Mouse (Mus musculus): Measurements from ENCODE around the gene Dnah6. TPM values are rescaled to one million over a fixed set of nuclear protein-coding genes. Genes with fewer than 3 reads are reported as not detected.

Dnah6 gene
- polyA plus RNA-seq, 1 experiment from 2014 or later = not detected

GRCm38 (mm10) chr6:73227376-73228158 is 6.1 kb upstream of the Dnah6 start:
- no peak for ATAC-seq (ENCODE audit: insufficient number of reproducible peaks, insufficient read depth, low FRiP score, low TSS enrichment, low read depth)
- Histone ChIP-seq H3K36me3 (no peaks in the 10 kb centered on the region), H3K27ac (no peak overlapping the region), H3K4me2 (no peak overlapping the region), H3K4me3 (replicated peaks) (no peak overlapping the region), H3K9ac (replicated peaks) (no peak overlapping the region), H3K9me3 (no peaks in the 10 kb centered on the region), H3K27me3 (no peaks in the 10 kb centered on the region), H3K4me1 (replicated peaks) (peaks cover 14% of the 10 kb centered on the region)
- WGBS = 42% methylated on average over 10 of the region's 10 CpGs

GRCm38 (mm10) chr6:73222841-73223526 is 1.5 kb upstream of the Dnah6 start:
- Histone ChIP-seq H3K27ac (0 out of 2 replicates have a peak overlapping the region, but pooled peaks have one; percentile 51), H3K36me3 (no peaks in the 10 kb centered on the region), H3K27me3 (no peaks in the 10 kb centered on the region), H3K9ac (replicated peaks) (no peak overlapping the region), H3K9me3 (no peaks in the 10 kb centered on the region), H3K4me2 (peak overlapping the region; percentile 41), H3K4me3 (replicated peaks) (no peak overlapping the region), H3K4me1 (replicated peaks) (peaks cover 12% of the 10 kb centered on the region)
- ATAC-seq (ENCODE audit: insufficient number of reproducible peaks, insufficient read depth, low FRiP score, low TSS enrichment, low read depth) = peak; percentile 74
- WGBS = 4% methylated on average over 9 of the region's 10 CpGs

- Histone ChIP-seq H3K4me1 (replicated peaks) (peaks cover 12% of the 10 kb centered on the region), H3K36me3 (no peaks in the 10 kb centered on the region), H3K27me3 (no peaks in the 10 kb centered on the region), H3K4me2 (peak overlapping the region; percentile 59), H3K27ac (peak overlapping the region; percentile 50; the same call in 1 of the 2 replicates), H3K4me3 (replicated peaks) (peak overlapping the region; percentile 36), H3K9ac (replicated peaks) (no peak overlapping the region), H3K9me3 (no peaks in the 10 kb centered on the region)
- WGBS = 29% methylated on average over 22 of the region's 23 CpGs
- peak; percentile 23; the same call in 1 of the 2 replicates for ATAC-seq (ENCODE audit: insufficient number of reproducible peaks, insufficient read depth, low FRiP score, low TSS enrichment, low read depth)
These were observed 696 bp upstream of the Dnah6 start for GRCm38 (mm10) chr6:73221958-73222735.

- no peak overlapping the region for H3K27ac ChIP-seq
- H3K4me1 ChIP-seq (replicated peaks) = no peaks in the 10 kb centered on the region
- no peak overlapping the region for H3K4me3 ChIP-seq (replicated peaks)
- no peak overlapping the region for H3K4me2 ChIP-seq
- H3K9ac ChIP-seq (replicated peaks) = no peak overlapping the region
- H3K36me3 ChIP-seq = no peaks in the 10 kb centered on the region
- no peak for ATAC-seq (ENCODE audit: insufficient number of reproducible peaks, insufficient read depth, low FRiP score, low TSS enrichment, low read depth)
- no peaks in the 10 kb centered on the region for H3K9me3 ChIP-seq
- no peaks in the 10 kb centered on the region for H3K27me3 ChIP-seq
These were observed 9.8 kb downstream of the Dnah6 start for GRCm38 (mm10) chr6:73211602-73212001.

GRCm38 (mm10) chr6:73211036-73211435 is 10.4 kb downstream of the Dnah6 start:
- no peak for ATAC-seq (ENCODE audit: insufficient number of reproducible peaks, insufficient read depth, low FRiP score, low TSS enrichment, low read depth)
- WGBS = 92% methylated on average over 3 of the region's 3 CpGs
- Histone ChIP-seq H3K9ac (replicated peaks) (no peak overlapping the region), H3K27me3 (no peaks in the 10 kb centered on the region), H3K4me1 (replicated peaks) (no peaks in the 10 kb centered on the region), H3K36me3 (no peaks in the 10 kb centered on the region), H3K4me3 (replicated peaks) (no peak overlapping the region), H3K4me2 (no peak overlapping the region), H3K27ac (no peak overlapping the region), H3K9me3 (no peaks in the 10 kb centered on the region)

- no peak for ATAC-seq (ENCODE audit: insufficient number of reproducible peaks, insufficient read depth, low FRiP score, low TSS enrichment, low read depth)
- Histone ChIP-seq H3K4me1 (replicated peaks) (no peaks in the 10 kb centered on the region), H3K9me3 (no peaks in the 10 kb centered on the region), H3K9ac (replicated peaks) (no peak overlapping the region), H3K27me3 (no peaks in the 10 kb centered on the region), H3K4me2 (no peak overlapping the region), H3K27ac (no peak overlapping the region), H3K36me3 (no peaks in the 10 kb centered on the region), H3K4me3 (replicated peaks) (no peak overlapping the region)
- WGBS = 87% methylated on average over 4 of the region's 4 CpGs
These were observed 10.9 kb downstream of the Dnah6 start for GRCm38 (mm10) chr6:73210445-73210972.

- WGBS = 92% methylated on average over 6 of the region's 6 CpGs
- no peaks in the 10 kb centered on the region for H3K4me1 ChIP-seq (replicated peaks)
These were observed 11.9 kb downstream of the Dnah6 start for GRCm38 (mm10) chr6:73209598-73209997.

GRCm38 (mm10) chr6:73204937-73205336 is 16.5 kb downstream of the Dnah6 start:
- Histone ChIP-seq H3K4me2 (no peak overlapping the region), H3K4me1 (replicated peaks) (no peaks in the 10 kb centered on the region), H3K9me3 (no peaks in the 10 kb centered on the region), H3K27ac (no peak overlapping the region), H3K27me3 (no peaks in the 10 kb centered on the region), H3K36me3 (no peaks in the 10 kb centered on the region), H3K4me3 (replicated peaks) (no peak overlapping the region), H3K9ac (replicated peaks) (no peak overlapping the region)
- WGBS = 81% methylated on average over 4 of the region's 4 CpGs
- ATAC-seq (ENCODE audit: insufficient number of reproducible peaks, insufficient read depth, low FRiP score, low TSS enrichment, low read depth) = no peak

More at GRCm38 (mm10) chr6:73209598-73209997, 11.9 kb downstream of the Dnah6 start:
- H3K36me3 ChIP-seq = no peaks in the 10 kb centered on the region
- no peaks in the 10 kb centered on the region for H3K27me3 ChIP-seq
- ATAC-seq (ENCODE audit: insufficient number of reproducible peaks, insufficient read depth, low FRiP score, low TSS enrichment, low read depth) = no peak
- no peak overlapping the region for H3K27ac ChIP-seq
- H3K4me3 ChIP-seq (replicated peaks) = no peak overlapping the region
- no peaks in the 10 kb centered on the region for H3K9me3 ChIP-seq
- H3K4me2 ChIP-seq = no peak overlapping the region
- H3K9ac ChIP-seq (replicated peaks) = no peak overlapping the region

GRCm38 (mm10) chr6:73203724-73204123 is 17.7 kb downstream of the Dnah6 start:
- Histone ChIP-seq H3K27me3 (no peaks in the 10 kb centered on the region), H3K36me3 (no peaks in the 10 kb centered on the region), H3K9me3 (no peaks in the 10 kb centered on the region), H3K9ac (replicated peaks) (no peak overlapping the region), H3K4me3 (replicated peaks) (no peak overlapping the region), H3K4me1 (replicated peaks) (no peaks in the 10 kb centered on the region), H3K4me2 (no peak overlapping the region), H3K27ac (no peak overlapping the region)
- ATAC-seq (ENCODE audit: insufficient number of reproducible peaks, insufficient read depth, low FRiP score, low TSS enrichment, low read depth) = no peak
- WGBS = 78% methylated on average over 2 of the region's 2 CpGs

GRCm38 (mm10) chr6:73195291-73195690 is 26.2 kb downstream of the Dnah6 start:
- no peaks in the 10 kb centered on the region for H3K4me1 ChIP-seq (replicated peaks)
- H3K4me3 ChIP-seq (replicated peaks) = no peak overlapping the region
- WGBS = 89% methylated on average over 13 of the region's 13 CpGs
- no peaks in the 10 kb centered on the region for H3K9me3 ChIP-seq
- no peaks in the 10 kb centered on the region for H3K36me3 ChIP-seq
- H3K27me3 ChIP-seq = no peaks in the 10 kb centered on the region
- no peak overlapping the region for H3K4me2 ChIP-seq
- H3K27ac ChIP-seq = no peak overlapping the region
- ATAC-seq (ENCODE audit: insufficient number of reproducible peaks, insufficient read depth, low FRiP score, low TSS enrichment, low read depth) = no peak
- no peak overlapping the region for H3K9ac ChIP-seq (replicated peaks)

- ATAC-seq (ENCODE audit: insufficient number of reproducible peaks, insufficient read depth, low FRiP score, low TSS enrichment, low read depth) = no peak
These were observed 30.7 kb downstream of the Dnah6 start for GRCm38 (mm10) chr6:73190756-73191155.

More at GRCm38 (mm10) chr6:73190756-73191155, 30.7 kb downstream of the Dnah6 start:
- no peaks in the 10 kb centered on the region for H3K27me3 ChIP-seq
- H3K4me3 ChIP-seq (replicated peaks) = no peak overlapping the region
- 83% methylated on average over 6 of the region's 6 CpGs for WGBS
- H3K36me3 ChIP-seq = no peaks in the 10 kb centered on the region
- H3K4me2 ChIP-seq = no peak overlapping the region
- no peaks in the 10 kb centered on the region for H3K4me1 ChIP-seq (replicated peaks)
- no peaks in the 10 kb centered on the region for H3K9me3 ChIP-seq
- no peak overlapping the region for H3K9ac ChIP-seq (replicated peaks)
- H3K27ac ChIP-seq = no peak overlapping the region
